Comparison of ENCODE assay signal across 8 mouse cellular contexts in genomic region chr17:12880178-12880577, GRCm38 (mm10). TPM values are rescaled to one million over a fixed set of nuclear protein-coding genes. Genes with fewer than 3 reads are reported as not detected.
DNase-seq lines count a peak whose midpoint lies in the region; ATAC-seq and TF ChIP-seq lines count a peak whose summit lies in the region.

No protein-coding gene starts in this region.

- ATAC-seq in activated CD4-positive, CD25-positive, alpha-beta regulatory T cell, adult 4 months, result peak; percentile 88

- intact Hi-C loops in gastrocnemius, postnatal 14 days (cut with DNase I; ENCODE audit: low total_unique reads), result loop anchor here (5.0 kb wide), 1 partner anchor 117 kb away; no protein-coding TSS in a partner anchor

- no peaks in the 10 kb centered on the region for H3K9me3 ChIP-seq in megakaryocyte, embryonic 14.5 days

- H3K4me3 ChIP-seq in cortical plate, adult 2 months (ENCODE audit: insufficient read depth, low read length), result no peak overlapping the region
- H3K4me3 ChIP-seq in megakaryocyte, embryonic 14.5 days (replicated peaks), result peak overlapping the region; percentile 89

- H3K27ac ChIP-seq in cortical plate, adult 2 months (ENCODE audit: insufficient read depth, low read length), result no peak overlapping the region

- peaks cover 2% of the 10 kb centered on the region for H3K27me3 ChIP-seq in megakaryocyte, embryonic 14.5 days (replicated peaks)

- H3K36me3 ChIP-seq in megakaryocyte, embryonic 14.5 days (replicated peaks; ENCODE audit: low read length), result no peaks in the 10 kb centered on the region

- TF ChIP-seq CTCF in cortical plate, adult 2 months (IDR thresholded peaks at IDR 0.05; ENCODE audit: extremely low read depth, insufficient read depth, low read length), result peak; percentile 70

- no peak for TF ChIP-seq POLR2A in cortical plate, adult 2 months (IDR thresholded peaks at IDR 0.05; ENCODE audit: extremely low read depth, insufficient read depth, low read length)

- H3K4me1 ChIP-seq in cortical plate, adult 2 months (ENCODE audit: control insufficient read depth, insufficient read depth, low read length), result no peaks in the 10 kb centered on the region; the same call in 1 of the 2 replicates
- H3K4me1 ChIP-seq in megakaryocyte, embryonic 14.5 days, result peaks cover 54% of the 10 kb centered on the region

- peak; percentile 73 for DNase-seq in gastrocnemius, postnatal 14 days
- peak; percentile 93 for DNase-seq in induced T-regulatory cell, adult 2 months (ENCODE audit: low read depth)
- peak; percentile 58 to 74 for DNase-seq in left cerebral cortex, adult 8-10 months (ENCODE audit: low spot score in 2 of 2)
- peak; percentile 89 to 90 for DNase-seq in right cerebral cortex, postnatal 10 days (ENCODE audit: low spot score in 2 of 2)
- peak; percentile 87 for DNase-seq in urinary bladder, postnatal 14 days (ENCODE audit: low spot score)

RNA-seq across cellular contexts. Expression of gene Mrgprh, which starts 4.3 kb away (rescaled TPM):
- polyA plus RNA-seq in activated CD4-positive, CD25-positive, alpha-beta regulatory T cell, adult 4 months (2017; shearing (Covaris generic)), result not detected
- 0.13 and 0.21 TPM in 2 replicates for polyA plus RNA-seq in cortical plate, adult 2 months (2012; rRNA removed)
- 1 to 10 TPM; 1.8 to 2.1 TPM for total RNA-seq in gastrocnemius, postnatal 14 days (2021)
- under 1 TPM in 3 of 4 experiments, not detected in 1; 0.33 to 0.68 (median 0.39) TPM for total RNA-seq in left cerebral cortex, adult 8-10 months (2022)
- polyA plus RNA-seq in megakaryocyte, embryonic 14.5 days (2012; ENCODE audit: insufficient read depth, low replicate concordance), result not detected in 2 replicates

RNA-seq across cellular contexts. Expression of gene Mas1, which starts 12.2 kb away (rescaled TPM):
- polyA plus RNA-seq in activated CD4-positive, CD25-positive, alpha-beta regulatory T cell, adult 4 months (2017; shearing (Covaris generic)), result under 1 TPM in 1 of 2 experiments, not detected in 1; 0.26 TPM
- polyA plus RNA-seq in cortical plate, adult 2 months (2012; rRNA removed), result 35.7 and 39.1 TPM in 2 replicates
- under 1 TPM; 0.18 to 0.90 TPM for total RNA-seq in gastrocnemius, postnatal 14 days (2021)
- 10 to 100 TPM; 27.0 to 33.2 (median 27.9) TPM for total RNA-seq in left cerebral cortex, adult 8-10 months (2022)
- not detected in 2 replicates for polyA plus RNA-seq in megakaryocyte, embryonic 14.5 days (2012; ENCODE audit: insufficient read depth, low replicate concordance)

RNA-seq across cellular contexts. Expression of gene Pnldc1, which starts 29.9 kb away (rescaled TPM):
- 1 to 10 TPM in 1 of 2 experiments, under 1 TPM in 1; 0.62 to 1.2 TPM for polyA plus RNA-seq in activated CD4-positive, CD25-positive, alpha-beta regulatory T cell, adult 4 months (2017; shearing (Covaris generic))
- 2.9 and 4.1 TPM in 2 replicates for polyA plus RNA-seq in cortical plate, adult 2 months (2012; rRNA removed)
- under 1 TPM; 0.14 to 0.91 TPM for total RNA-seq in gastrocnemius, postnatal 14 days (2021)
- 1 to 10 TPM; 1.5 to 2.9 (median 2.0) TPM for total RNA-seq in left cerebral cortex, adult 8-10 months (2022)
- polyA plus RNA-seq in megakaryocyte, embryonic 14.5 days (2012; ENCODE audit: insufficient read depth, low replicate concordance), result not detected in 2 replicates

RNA-seq across cellular contexts. Expression of gene Tcp1, which starts 35.3 kb away (rescaled TPM):
- 100 to 1,000 TPM; 259 to 267 TPM for polyA plus RNA-seq in activated CD4-positive, CD25-positive, alpha-beta regulatory T cell, adult 4 months (2017; shearing (Covaris generic))
- polyA plus RNA-seq in cortical plate, adult 2 months (2012; rRNA removed), result 135 and 140 TPM in 2 replicates
- 100 to 1,000 TPM; 205 to 212 TPM for total RNA-seq in gastrocnemius, postnatal 14 days (2021)
- total RNA-seq in left cerebral cortex, adult 8-10 months (2022), result 100 to 1,000 TPM; 209 to 229 (median 211) TPM
- polyA plus RNA-seq in megakaryocyte, embryonic 14.5 days (2012; ENCODE audit: insufficient read depth, low replicate concordance), result 12.9 and 20.7 TPM in 2 replicates

RNA-seq across cellular contexts. Expression of gene Mrpl18, which starts 36.0 kb away (rescaled TPM):
- polyA plus RNA-seq in activated CD4-positive, CD25-positive, alpha-beta regulatory T cell, adult 4 months (2017; shearing (Covaris generic)), result 100 to 1,000 TPM; 209 to 240 TPM
- polyA plus RNA-seq in cortical plate, adult 2 months (2012; rRNA removed), result 56.3 and 58.0 TPM in 2 replicates
- 10 to 100 TPM; 86.2 to 87.2 TPM for total RNA-seq in gastrocnemius, postnatal 14 days (2021)
- 10 to 100 TPM; 54.3 to 65.1 (median 61.2) TPM for total RNA-seq in left cerebral cortex, adult 8-10 months (2022)
- polyA plus RNA-seq in megakaryocyte, embryonic 14.5 days (2012; ENCODE audit: insufficient read depth, low replicate concordance), result 21.3 and 86.7 TPM in 2 replicates

Comparison
In these comparisons a context has a peak if more than half of its experiments do, and no peak if none do; other contexts are left out.
1. RNA of gene Mas1, which starts 12.2 kb away (polyA plus RNA-seq): 35.7 to 39.1 TPM in cortical plate, adult 2 months; 0.26 TPM in activated CD4-positive, CD25-positive, alpha-beta regulatory T cell, adult 4 months and not detected in megakaryocyte, embryonic 14.5 days; every median in the first group is over 10 times any median in the second.
2. Peak in every context shown above with its lines, with median percentiles within 50 percentile points of each other: DNase-seq.